Mouse (Mus musculus): Measurements from ENCODE around the gene Lrrc32. TPM values are rescaled to one million over a fixed set of nuclear protein-coding genes. Genes with fewer than 3 reads are reported as not detected.
A peak's percentile ranks its signal among the peaks of the same experiment; 100 is the strongest.

The Lrrc32 gene
- total and polyA plus RNA-seq, 2 experiments from 2014 or later: 4.7 to 9.1 TPM

GRCm38 (mm10) chr7:98542731-98543142 lies 53.7 kb downstream of the Lrrc32 start:
- H3K4me2 ChIP-seq (ENCODE audit: low read depth, low read length): no peak overlapping the region
- H3K36me3 ChIP-seq (ENCODE audit: insufficient read depth, low read length): no peaks in the 10 kb centered on the region
- no peak for TF ChIP-seq CTCF (IDR thresholded peaks at IDR 0.05; ENCODE audit: low read depth)
- ATAC-seq: no peak
- H3K9me3 ChIP-seq (ENCODE audit: low read length): no peaks in the 10 kb centered on the region
- 0 out of 2 replicates have a peak, but pooled peaks cover 4% of the 10 kb centered on the region for H3K4me1 ChIP-seq (ENCODE audit: insufficient read depth, low read length)
- H3K9ac ChIP-seq (replicated peaks; ENCODE audit: low read length): no peak overlapping the region
- H3K27ac ChIP-seq: no peak overlapping the region
- 73% methylated on average over 6 of the region's 6 CpGs for WGBS
- H3K27me3 ChIP-seq (ENCODE audit: insufficient read depth, low read length): no peaks in the 10 kb centered on the region
- DNase-seq (ENCODE audit: low spot score): no peak
- no peak overlapping the region for H3K4me3 ChIP-seq (ENCODE audit: low read length)

- H3K27ac ChIP-seq: no peak overlapping the region
- 0 out of 2 replicates have a peak, but pooled peaks cover 3% of the 10 kb centered on the region for H3K4me1 ChIP-seq (ENCODE audit: insufficient read depth, low read length)
- H3K36me3 ChIP-seq (ENCODE audit: insufficient read depth, low read length): no peaks in the 10 kb centered on the region
- H3K9me3 ChIP-seq (ENCODE audit: low read length): no peaks in the 10 kb centered on the region
- ATAC-seq (peak; percentile 24; the same call in 1 of the 2 replicates), DNase-seq (ENCODE audit: low spot score) (no peak)
- H3K9ac ChIP-seq (replicated peaks; ENCODE audit: low read length): no peak overlapping the region
- H3K4me3 ChIP-seq (ENCODE audit: low read length): no peak overlapping the region
- H3K27me3 ChIP-seq (ENCODE audit: insufficient read depth, low read length): no peaks in the 10 kb centered on the region
- TF ChIP-seq CTCF (IDR thresholded peaks at IDR 0.05; ENCODE audit: low read depth): no peak
- no peak overlapping the region for H3K4me2 ChIP-seq (ENCODE audit: low read depth, low read length)
- WGBS: 62% methylated on average over 11 of the region's 11 CpGs
These were observed 54.8 kb downstream of the Lrrc32 start for GRCm38 (mm10) chr7:98543853-98544370.

- no peak for TF ChIP-seq CTCF (IDR thresholded peaks at IDR 0.05; ENCODE audit: low read depth)
- no peak overlapping the region for H3K9ac ChIP-seq (replicated peaks; ENCODE audit: low read length)
- H3K27me3 ChIP-seq (ENCODE audit: insufficient read depth, low read length): no peaks in the 10 kb centered on the region
- 82% methylated on average over 3 of the region's 3 CpGs for WGBS
- DNase-seq (ENCODE audit: low spot score): no peak
- no peak overlapping the region for H3K27ac ChIP-seq
- no peaks in the 10 kb centered on the region for H3K36me3 ChIP-seq (ENCODE audit: insufficient read depth, low read length)
- H3K4me2 ChIP-seq (ENCODE audit: low read depth, low read length): no peak overlapping the region
- H3K4me1 ChIP-seq (ENCODE audit: insufficient read depth, low read length): 0 out of 2 replicates have a peak, but pooled peaks cover 3% of the 10 kb centered on the region
- H3K9me3 ChIP-seq (ENCODE audit: low read length): no peaks in the 10 kb centered on the region
- H3K4me3 ChIP-seq (ENCODE audit: low read length): no peak overlapping the region
- no peak for ATAC-seq
These were observed 55.5 kb downstream of the Lrrc32 start for GRCm38 (mm10) chr7:98544556-98544955.

- Histone ChIP-seq H3K9ac (replicated peaks; ENCODE audit: low read length) (no peak overlapping the region), H3K27ac (no peak overlapping the region), H3K27me3 (ENCODE audit: insufficient read depth, low read length) (no peaks in the 10 kb centered on the region), H3K4me2 (ENCODE audit: low read depth, low read length) (no peak overlapping the region), H3K4me1 (ENCODE audit: insufficient read depth, low read length) (0 out of 2 replicates have a peak, but pooled peaks cover 3% of the 10 kb centered on the region), H3K36me3 (ENCODE audit: insufficient read depth, low read length) (no peaks in the 10 kb centered on the region), H3K4me3 (ENCODE audit: low read length) (no peak overlapping the region), H3K9me3 (ENCODE audit: low read length) (no peaks in the 10 kb centered on the region)
- DNase-seq (ENCODE audit: low spot score) (no peak), ATAC-seq (no peak)
- 19% methylated on average over 3 of the region's 3 CpGs for WGBS
- TF ChIP-seq CTCF (IDR thresholded peaks at IDR 0.05; ENCODE audit: low read depth): 0 out of 2 replicates have a peak, but pooled peaks have one; percentile 2
These were observed 59.8 kb downstream of the Lrrc32 start for GRCm38 (mm10) chr7:98548839-98549238.

GRCm38 (mm10) chr7:98550596-98550995 lies 61.5 kb downstream of the Lrrc32 start:
- ATAC-seq: no peak

GRCm38 (mm10) chr7:98551041-98551440 lies 62.0 kb downstream of the Lrrc32 start:
- Histone ChIP-seq H3K27me3 (ENCODE audit: insufficient read depth, low read length) (no peaks in the 10 kb centered on the region), H3K4me1 (ENCODE audit: insufficient read depth, low read length) (no peaks in the 10 kb centered on the region), H3K9me3 (ENCODE audit: low read length) (no peaks in the 10 kb centered on the region), H3K36me3 (ENCODE audit: insufficient read depth, low read length) (no peaks in the 10 kb centered on the region), H3K27ac (no peak overlapping the region), H3K4me2 (ENCODE audit: low read depth, low read length) (no peak overlapping the region), H3K4me3 (ENCODE audit: low read length) (no peak overlapping the region), H3K9ac (replicated peaks; ENCODE audit: low read length) (no peak overlapping the region)
- DNase-seq (ENCODE audit: low spot score) (no peak), ATAC-seq (no peak)
- no peak for TF ChIP-seq CTCF (IDR thresholded peaks at IDR 0.05; ENCODE audit: low read depth)
- WGBS: 66% methylated on average over 3 of the region's 3 CpGs

More at GRCm38 (mm10) chr7:98550596-98550995, 61.5 kb downstream of the Lrrc32 start:
- Histone ChIP-seq H3K4me1 (ENCODE audit: insufficient read depth, low read length) (no peaks in the 10 kb centered on the region), H3K4me3 (ENCODE audit: low read length) (no peak overlapping the region), H3K27ac (no peak overlapping the region), H3K27me3 (ENCODE audit: insufficient read depth, low read length) (no peaks in the 10 kb centered on the region), H3K9ac (replicated peaks; ENCODE audit: low read length) (no peak overlapping the region), H3K9me3 (ENCODE audit: low read length) (no peaks in the 10 kb centered on the region), H3K36me3 (ENCODE audit: insufficient read depth, low read length) (no peaks in the 10 kb centered on the region), H3K4me2 (ENCODE audit: low read depth, low read length) (no peak overlapping the region)
- 58% methylated on average over 2 of the region's 2 CpGs for WGBS
- no peak for TF ChIP-seq CTCF (IDR thresholded peaks at IDR 0.05; ENCODE audit: low read depth)
- DNase-seq (ENCODE audit: low spot score): no peak

Other genes with a start within 250 kb of the Lrrc32 start
- 14.7 and 18.1 TPM in 2 replicates for gene Acer3, start 168.1 kb upstream of the Lrrc32 start, total RNA-seq (2014; rRNA removed)
- gene Acer3, start 168.1 kb upstream of the Lrrc32 start, polyA plus RNA-seq (2015; fragmentation: Nextera tagmentation; extraction: Ambion mirVana): 24.9 and 26.8 TPM in 2 replicates
- gene Tsku, start 128.0 kb upstream of the Lrrc32 start, total RNA-seq (2014; rRNA removed): 37.6 and 48.8 TPM in 2 replicates
- gene Tsku, start 128.0 kb upstream of the Lrrc32 start, polyA plus RNA-seq (2015; fragmentation: Nextera tagmentation; extraction: Ambion mirVana): 9.4 and 11.1 TPM in 2 replicates
- gene Gucy2d, start 48.9 kb upstream of the Lrrc32 start, total RNA-seq (2014; rRNA removed): 0.18 TPM in 1 of 2 replicates, not detected in the other
- gene Gucy2d, start 48.9 kb upstream of the Lrrc32 start, polyA plus RNA-seq (2015; fragmentation: Nextera tagmentation; extraction: Ambion mirVana): 0.18 and 0.20 TPM in 2 replicates
- gene Emsy, start 167.5 kb downstream of the Lrrc32 start, total RNA-seq (2014; rRNA removed): 36.2 and 45.4 TPM in 2 replicates
- gene Emsy, start 167.5 kb downstream of the Lrrc32 start, polyA plus RNA-seq (2015; fragmentation: Nextera tagmentation; extraction: Ambion mirVana): 18.0 and 18.3 TPM in 2 replicates
- 49.6 and 49.7 TPM in 2 replicates for gene Thap12, start 213.8 kb downstream of the Lrrc32 start, total RNA-seq (2014; rRNA removed)
- 50.4 and 51.6 TPM in 2 replicates for gene Thap12, start 213.8 kb downstream of the Lrrc32 start, polyA plus RNA-seq (2015; fragmentation: Nextera tagmentation; extraction: Ambion mirVana)

Data from hindbrain, postnatal 0 days (tissue).